Mouse (Mus musculus): ENCODE results near the gene Slc15a2.

GRCm38 (mm10) chr16:36817321-36817926 lies 32.7 kb upstream of the Slc15a2 start:
- TF ChIP-seq CTCF (conservative IDR thresholded peaks at IDR 0.05; ENCODE audit: low read length): peak; percentile 70
- no peak for TF ChIP-seq NANOG (IDR thresholded peaks at IDR 0.05; ENCODE audit: borderline replicate concordance, low read length)

Data from E14TG2a.4 (cell line).